Mouse (Mus musculus) C2C12 (cell line): ENCODE data around the gene Tmcc2. TPM values are rescaled to one million over a fixed set of nuclear protein-coding genes. Genes with fewer than 3 reads are reported as not detected.

ENCODE experiments used
- H3K27me3 ChIP-seq: one replicate; pipeline ENCODE4 v1.6.1; 2011; ENCODE audit not compliant: control insufficient read depth, insufficient read depth, insufficient read length
- H3K36me3 ChIP-seq: one replicate; pipeline ENCODE4 v1.6.1; 2011; ENCODE audit not compliant: control insufficient read depth, insufficient read depth
- H3K4me3 ChIP-seq: one replicate; pipeline ENCODE4 v1.5.1; 2011; ENCODE audit warnings: mild to moderate bottlenecking, control low read depth; ENCODE audit not compliant: poor library complexity, insufficient read depth, severe bottlenecking
- H3K79me2 ChIP-seq: one replicate; pipeline ENCODE4 v1.6.1; 2011; ENCODE audit not compliant: control insufficient read depth, insufficient read depth
- H3K79me3 ChIP-seq: one replicate; pipeline ENCODE4 v1.6.1; 2011; ENCODE audit warnings: low read depth, control low read depth
- H3ac ChIP-seq: one replicate; pipeline ENCODE3; 2011; ENCODE audit warnings: low read depth; ENCODE audit not compliant: control insufficient read depth, insufficient read length
- CEBPB ChIP-seq: IDR thresholded peaks from one replicate; pipeline ENCODE4 v1.6.1; 2011; ENCODE audit warnings: low read depth, mild to moderate bottlenecking, control low read depth, moderate library complexity
- CTCF ChIP-seq: IDR thresholded peaks from one replicate; pipeline ENCODE4 v1.5.1; 2011; ENCODE audit not compliant: control insufficient read depth, insufficient read depth, insufficient read length
- FOSL1 ChIP-seq: IDR thresholded peaks from one replicate; pipeline ENCODE4 v1.8.0; 2011; ENCODE audit warnings: mild to moderate bottlenecking, low read length; ENCODE audit not compliant: poor library complexity, insufficient read depth, severe bottlenecking
- MAX ChIP-seq: IDR thresholded peaks from one replicate; pipeline ENCODE4 v1.6.1; 2011; ENCODE audit warnings: mild to moderate bottlenecking, control low read depth
- MYOD1 ChIP-seq: IDR thresholded peaks from one replicate; pipeline ENCODE4 v1.6.1; 2011; ENCODE audit warnings: low read depth; ENCODE audit not compliant: control insufficient read depth, insufficient read length
- MYOG ChIP-seq: IDR thresholded peaks from one replicate; pipeline ENCODE4 v1.6.1; 2011; ENCODE audit not compliant: control insufficient read depth, insufficient read length; ENCODE audit errors: extremely low read depth
- USF1 ChIP-seq: IDR thresholded peaks from one replicate; pipeline ENCODE4 v1.6.1; 2011; ENCODE audit warnings: low read depth, mild to moderate bottlenecking, control low read depth, moderate library complexity
- polyA plus RNA-seq: library from polyadenylated mRNA; unstranded; fragments of >200 nt; fragmentation: generic; extraction: Trizol; gene quantifications from one replicate; pipeline ENCODE4 v1.2.1, GENCODE M21; 2012; ENCODE audit warnings: missing spikeins

Gene Tmcc2
- polyA plus RNA-seq, 1 experiment: 37.3 TPM

GRCm38 (mm10) chr1:132327477-132327876 lies 63.6 kb downstream of the Tmcc2 start:
- H3K79me2 ChIP-seq: peaks cover 52% of the 10 kb centered on the region
- no peaks in the 10 kb centered on the region for H3K27me3 ChIP-seq
- H3K79me3 ChIP-seq: peaks cover 24% of the 10 kb centered on the region
- no peak overlapping the region for H3K4me3 ChIP-seq
- no peak overlapping the region for H3ac ChIP-seq
- peaks cover 96% of the 10 kb centered on the region for H3K36me3 ChIP-seq
- TF ChIP-seq CTCF (no peak), USF1 (no peak), MAX (no peak), CEBPB (no peak), MYOG (no peak), MYOD1 (no peak), FOSL1 (no peak)

- no peaks in the 10 kb centered on the region for H3K27me3 ChIP-seq
- TF ChIP-seq FOSL1 (no peak), MAX (no peak), MYOG (no peak)
- peaks cover 53% of the 10 kb centered on the region for H3K79me2 ChIP-seq
- H3K79me3 ChIP-seq: peaks cover 28% of the 10 kb centered on the region
- peaks cover 91% of the 10 kb centered on the region for H3K36me3 ChIP-seq
- H3K4me3 ChIP-seq: no peak overlapping the region
- no peak overlapping the region for H3ac ChIP-seq
Measured at GRCm38 (mm10) chr1:132326777-132327176, 64.3 kb downstream of the Tmcc2 start.

- H3ac ChIP-seq: no peak overlapping the region
- TF ChIP-seq MYOD1 (no peak), CTCF (no peak), MYOG (no peak), CEBPB (no peak), USF1 (no peak), FOSL1 (no peak), MAX (no peak)
- no peak overlapping the region for H3K4me3 ChIP-seq
- H3K36me3 ChIP-seq: peaks cover 67% of the 10 kb centered on the region
- peaks cover 91% of the 10 kb centered on the region for H3K79me2 ChIP-seq
- no peaks in the 10 kb centered on the region for H3K27me3 ChIP-seq
- peaks cover 61% of the 10 kb centered on the region for H3K79me3 ChIP-seq
Measured at GRCm38 (mm10) chr1:132322711-132323542, 68.2 kb downstream of the Tmcc2 start.

- Histone ChIP-seq H3K4me3 (no peak overlapping the region), H3K36me3 (peaks cover 63% of the 10 kb centered on the region), H3K27me3 (no peaks in the 10 kb centered on the region), H3K79me2 (peaks cover 95% of the 10 kb centered on the region), H3K79me3 (peaks cover 68% of the 10 kb centered on the region), H3ac (no peak overlapping the region)
- TF ChIP-seq FOSL1 (no peak), MYOD1 (no peak), CEBPB (no peak), USF1 (no peak), MAX (no peak), CTCF (no peak), MYOG (no peak)
Measured at GRCm38 (mm10) chr1:132321821-132322580, 69.1 kb downstream of the Tmcc2 start.

- no peak overlapping the region for H3ac ChIP-seq
- no peaks in the 10 kb centered on the region for H3K27me3 ChIP-seq
- no peak overlapping the region for H3K4me3 ChIP-seq
- H3K36me3 ChIP-seq: peaks cover 37% of the 10 kb centered on the region
- H3K79me2 ChIP-seq: peaks cover 87% of the 10 kb centered on the region
- TF ChIP-seq MYOD1 (peak; percentile 50), CEBPB (peak; percentile 61), MAX (no peak)
- peaks cover 64% of the 10 kb centered on the region for H3K79me3 ChIP-seq
Measured at GRCm38 (mm10) chr1:132319242-132319641, 71.8 kb downstream of the Tmcc2 start.
